Mouse (Mus musculus) midbrain, postnatal 0 days (tissue): ENCODE results near the gene Fam32a. TPM values are rescaled to one million over a fixed set of nuclear protein-coding genes. Genes with fewer than 3 reads are reported as not detected.

Source experiments
- ATAC-seq: fragments of 200-750 bp; cut with Nextera tagmentation; 2 replicates; pipeline ENCODE4 v1.8.0; 2017; ENCODE audit warnings: moderate number of reproducible peaks, mild to moderate bottlenecking, moderate TSS enrichment, moderate library complexity; ENCODE audit not compliant: low FRiP score
- DNase-seq: peaks from one replicate; pipeline ENCODE4 v3.0.0-alpha.2; 2015; ENCODE audit warnings: low spot score
- H3K27ac ChIP-seq: fragments of 300-500 bp; sonication (generic); 2 replicates; pipeline ENCODE4 v1.5.1; 2014; ENCODE audit warnings: low read depth, mild to moderate bottlenecking, low read length, mixed read lengths
- H3K27me3 ChIP-seq: fragments of 300-500 bp; sonication (generic); 2 replicates; pipeline ENCODE4 v1.6.1; 2014; ENCODE audit warnings: low read length, control low read depth, mixed read lengths; ENCODE audit not compliant: insufficient read depth
- H3K36me3 ChIP-seq: fragments of 300-500 bp; sonication (generic); 2 replicates; pipeline ENCODE4 v1.6.1; 2014; ENCODE audit warnings: low read length, control low read depth, mixed read lengths; ENCODE audit not compliant: insufficient read depth
- H3K4me1 ChIP-seq: fragments of 300-500 bp; sonication (generic); 2 replicates; pipeline ENCODE4 v1.6.1; 2014; ENCODE audit warnings: mild to moderate bottlenecking, control low read depth, antibody characterized with exemption, low read length, mixed read lengths; ENCODE audit not compliant: insufficient read depth
- H3K4me2 ChIP-seq: fragments of 300-500 bp; sonication (generic); 2 replicates; pipeline ENCODE4 v1.6.1; 2014; ENCODE audit warnings: low read depth, mild to moderate bottlenecking, low read length, mixed read lengths; ENCODE audit not compliant: poor library complexity, severe bottlenecking
- H3K4me3 ChIP-seq: fragments of 300-500 bp; sonication (generic); 2 replicates; pipeline ENCODE4 v1.5.1; 2014; ENCODE audit warnings: low read depth, mild to moderate bottlenecking, low read length, moderate library complexity
- H3K9ac ChIP-seq: fragments of 300-500 bp; sonication (generic); replicated peaks from 2 replicates; pipeline ENCODE4 v1.6.1; 2014; ENCODE audit warnings: mild to moderate bottlenecking, low read length, moderate library complexity, mixed read lengths; ENCODE audit not compliant: poor library complexity, severe bottlenecking
- H3K9me3 ChIP-seq: fragments of 300-500 bp; sonication (generic); 2 replicates; pipeline ENCODE4 v1.6.1; 2016; ENCODE audit warnings: low read length, control low read depth
- CTCF ChIP-seq: IDR thresholded peaks from 2 replicates; pipeline ENCODE4 v1.5.1; 2016; ENCODE audit warnings: antibody characterized with exemption, mild to moderate bottlenecking
- WGBS: fragments of 180-500 bp; shearing (Covaris S2); extraction: QIAGEN DNeasy Blood & Tissue Kit; methylation state at CpG from one replicate; pipeline ENCODE4 v1.1.7; 2014; 5-methylcytosine and 5-hydroxymethylcytosine counted together
- polyA plus RNA-seq: library from polyadenylated mRNA; unstranded; fragments of >200 nt; fragmentation: Nextera tagmentation; extraction: Ambion mirVana; gene quantifications from 2 replicates; pipeline ENCODE4 v1.2.1, GENCODE M21; 2015
- total RNA-seq: library from RNA; depleted of rRNA; stranded (reverse); fragments of >200 nt; gene quantifications from 2 replicates; pipeline ENCODE4 v1.2.3, GENCODE M21; 2014

Gene Fam32a
- total and polyA plus RNA-seq, 2 experiments from 2014 or later, result 92.5 to 113 TPM

DNA sequence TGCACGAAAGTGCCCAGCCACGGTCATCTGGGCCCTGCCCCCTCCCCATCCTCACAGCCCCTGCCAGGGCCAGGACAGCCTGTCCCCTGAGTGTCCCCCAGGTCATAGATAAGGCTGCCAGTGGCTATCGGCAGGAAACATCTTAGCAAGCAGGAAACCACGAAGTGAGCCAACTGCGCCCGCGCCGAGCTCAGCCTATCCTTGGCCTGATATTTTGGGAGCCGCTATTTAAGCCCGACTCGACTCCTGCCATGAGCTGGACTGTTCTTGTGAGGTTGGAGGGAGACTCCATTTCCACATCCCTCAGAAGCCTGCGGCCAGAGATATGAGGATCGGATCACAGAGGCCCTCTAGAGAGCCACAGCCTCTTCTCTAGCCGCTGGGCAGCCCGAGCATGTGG lies 48.8 kb downstream of the Fam32a start:
- DNase-seq (no peak), ATAC-seq (no peak)
- no peaks in the 10 kb centered on the region for H3K27me3 ChIP-seq
- H3K4me3 ChIP-seq, result no peak overlapping the region
- H3K36me3 ChIP-seq, result no peaks in the 10 kb centered on the region
- WGBS, result 91% methylated on average over 15 of the region's 15 CpGs
- H3K27ac ChIP-seq, result 0 out of 2 replicates have a peak overlapping the region, but pooled peaks have one; percentile 47
- no peak overlapping the region for H3K9ac ChIP-seq
- TF ChIP-seq CTCF, result no peak
- no peak overlapping the region for H3K4me2 ChIP-seq
- H3K4me1 ChIP-seq, result no peaks in the 10 kb centered on the region
- no peaks in the 10 kb centered on the region for H3K9me3 ChIP-seq

DNA sequence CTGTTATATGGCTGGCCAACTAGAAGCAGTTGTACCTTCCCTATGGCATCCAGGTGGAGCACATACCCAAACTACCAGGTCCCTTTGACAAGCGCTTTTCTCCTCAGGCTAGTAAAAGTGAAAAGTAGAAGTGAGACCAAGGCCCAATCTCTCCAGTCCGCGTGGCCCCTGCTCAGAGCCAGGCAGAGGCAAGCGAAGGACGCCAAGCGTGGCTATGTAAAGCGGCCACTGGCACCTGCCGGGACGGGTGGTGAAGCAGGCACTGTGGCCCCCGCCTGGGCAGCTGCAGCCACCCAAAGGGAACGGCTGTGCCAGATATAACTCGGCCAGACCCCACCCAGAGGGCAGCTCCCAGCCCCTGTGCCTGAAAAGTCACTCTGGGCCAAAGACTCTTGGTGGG lies 51.1 kb downstream of the Fam32a start:
- 86% methylated on average over 12 of the region's 12 CpGs for WGBS

DNA sequence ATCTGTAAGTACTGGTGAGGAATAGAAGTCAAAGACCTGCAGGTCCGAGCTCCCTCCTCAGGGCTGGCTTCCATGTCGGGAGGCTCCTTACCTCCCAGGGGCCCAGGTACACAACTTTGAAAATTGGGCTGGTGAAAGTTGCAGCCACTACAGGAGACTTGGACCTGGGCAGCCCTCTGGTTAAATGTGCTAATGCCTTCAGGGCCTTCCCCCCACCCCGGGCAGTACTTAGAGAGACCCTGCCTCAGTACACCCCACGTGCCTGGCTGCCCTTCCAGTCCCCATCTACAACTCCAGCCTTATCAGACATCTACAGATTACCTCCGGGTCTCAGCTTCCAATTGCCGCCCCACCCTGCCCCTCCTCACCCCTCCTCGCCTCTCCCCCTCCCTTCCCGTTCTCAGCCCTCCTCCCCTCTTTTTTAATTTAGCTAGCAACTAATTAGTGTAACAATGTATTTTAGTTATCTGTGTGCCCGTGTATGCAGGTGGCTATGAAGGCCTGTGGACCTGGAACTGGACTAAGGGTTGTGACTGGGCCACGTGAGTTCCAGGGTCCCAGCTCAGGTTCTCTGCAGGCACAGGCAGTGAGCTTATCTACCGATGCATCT lies 51.6 kb downstream of the Fam32a start:
- Histone ChIP-seq H3K4me3 (no peak overlapping the region), H3K27me3 (no peaks in the 10 kb centered on the region), H3K9me3 (no peaks in the 10 kb centered on the region), H3K4me2 (no peak overlapping the region), H3K4me1 (no peaks in the 10 kb centered on the region), H3K27ac (no peak overlapping the region), H3K9ac (no peak overlapping the region), H3K36me3 (no peaks in the 10 kb centered on the region)
- DNase-seq (no peak), ATAC-seq (no peak)
- 80% methylated on average over 11 of the region's 11 CpGs for WGBS
- no peak for TF ChIP-seq CTCF

More for the DNA sequence above, 51.1 kb downstream of the Fam32a start:
- Histone ChIP-seq H3K4me2 (no peak overlapping the region), H3K27me3 (no peaks in the 10 kb centered on the region), H3K9ac (no peak overlapping the region), H3K9me3 (no peaks in the 10 kb centered on the region), H3K36me3 (no peaks in the 10 kb centered on the region), H3K27ac (no peak overlapping the region), H3K4me1 (no peaks in the 10 kb centered on the region), H3K4me3 (no peak overlapping the region)
- DNase-seq (no peak), ATAC-seq (no peak)
- TF ChIP-seq CTCF, result no peak

DNA sequence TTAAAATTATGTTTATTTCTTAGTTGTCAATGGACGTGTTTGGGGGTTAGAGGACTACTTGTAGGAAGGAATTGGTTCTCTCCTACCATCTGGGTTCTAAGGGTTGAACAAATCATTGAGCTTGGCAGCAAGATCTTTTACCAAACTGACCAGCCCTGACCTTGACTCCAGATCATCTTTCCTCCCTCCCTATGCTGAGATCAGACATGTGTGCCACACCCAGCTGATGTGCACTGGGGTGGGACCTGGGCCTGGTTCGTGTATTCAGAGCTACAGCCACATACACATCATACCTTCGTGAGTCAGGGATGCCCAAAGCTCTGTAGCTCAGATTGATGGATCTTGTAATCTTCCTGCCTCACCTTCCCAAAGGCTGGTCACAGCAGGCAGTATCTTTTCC lies 52.2 kb downstream of the Fam32a start:
- Histone ChIP-seq H3K27ac (no peak overlapping the region), H3K27me3 (no peaks in the 10 kb centered on the region), H3K4me1 (no peaks in the 10 kb centered on the region), H3K9ac (no peak overlapping the region), H3K4me2 (no peak overlapping the region), H3K36me3 (no peaks in the 10 kb centered on the region), H3K4me3 (no peak overlapping the region), H3K9me3 (no peaks in the 10 kb centered on the region)
- no peak for TF ChIP-seq CTCF
- ATAC-seq, result no peak
- DNase-seq, result no peak
- 64% methylated on average over 3 of the region's 3 CpGs for WGBS

DNA sequence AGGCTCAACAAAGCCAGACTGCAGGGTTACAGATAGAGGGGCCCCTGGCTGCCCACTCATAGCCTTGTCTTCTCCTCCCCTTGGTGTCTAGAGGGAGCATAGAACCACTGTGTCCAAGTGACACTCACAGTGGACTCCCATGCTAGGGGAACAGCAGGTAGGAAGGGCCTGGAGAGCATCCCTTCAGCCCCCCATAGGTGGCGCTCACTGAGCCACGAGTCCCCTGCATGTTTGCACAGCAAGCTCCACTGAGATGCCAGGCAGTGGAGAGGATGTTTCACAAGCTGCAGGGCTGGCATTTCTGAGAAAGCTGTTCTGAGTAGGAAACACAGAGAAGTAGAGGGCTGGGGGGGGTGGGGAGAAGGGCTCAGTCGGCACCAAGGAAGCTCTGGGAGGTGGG lies 52.8 kb downstream of the Fam32a start:
- no peaks in the 10 kb centered on the region for H3K27me3 ChIP-seq
- peak; percentile 36 for DNase-seq
- no peaks in the 10 kb centered on the region for H3K4me1 ChIP-seq
- H3K4me2 ChIP-seq, result no peak overlapping the region
- no peak overlapping the region for H3K4me3 ChIP-seq
- no peak overlapping the region for H3K27ac ChIP-seq
- ATAC-seq, result no peak
- no peaks in the 10 kb centered on the region for H3K36me3 ChIP-seq
- WGBS, result 33% methylated on average over 3 of the region's 3 CpGs
- peak; percentile 62 for TF ChIP-seq CTCF
- H3K9ac ChIP-seq, result no peak overlapping the region
- H3K9me3 ChIP-seq, result no peaks in the 10 kb centered on the region

DNA sequence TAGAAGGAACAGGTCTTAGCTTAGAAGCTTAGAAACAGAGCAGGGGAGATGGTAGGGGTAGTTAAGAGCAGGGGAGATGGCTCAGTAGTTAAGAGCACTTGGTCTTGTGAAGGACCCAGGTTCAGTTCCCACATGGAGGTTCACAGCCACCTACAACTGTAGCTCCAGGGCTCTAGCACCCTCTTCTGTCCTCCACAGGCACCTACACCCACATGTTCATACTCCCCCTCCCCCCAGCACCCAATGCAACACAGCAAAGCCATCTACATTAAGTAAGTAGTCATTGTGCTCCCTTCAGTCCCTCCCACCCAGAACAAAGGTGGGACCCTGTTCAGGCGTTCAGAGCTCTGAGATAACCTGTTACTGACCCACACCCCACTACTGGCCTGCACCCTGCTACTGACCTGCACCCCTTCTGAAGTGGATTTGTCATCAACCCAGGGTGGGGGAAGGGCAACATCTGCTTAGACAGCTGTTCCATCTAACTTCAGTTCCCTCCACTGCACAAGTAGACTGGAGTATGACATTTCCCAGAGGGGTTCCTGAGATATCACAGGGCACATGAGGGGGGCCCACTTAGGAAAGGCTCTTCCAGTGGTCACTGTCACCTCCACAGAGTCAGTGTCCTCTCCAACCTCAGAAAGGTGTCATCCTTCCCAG lies 53.7 kb downstream of the Fam32a start:
- Histone ChIP-seq H3K27ac (no peak overlapping the region), H3K4me3 (no peak overlapping the region), H3K4me1 (no peaks in the 10 kb centered on the region), H3K36me3 (no peaks in the 10 kb centered on the region), H3K27me3 (no peaks in the 10 kb centered on the region), H3K9ac (no peak overlapping the region), H3K9me3 (no peaks in the 10 kb centered on the region), H3K4me2 (no peak overlapping the region)
- DNase-seq, result no peak
- TF ChIP-seq CTCF, result no peak
- WGBS, result 56% methylated on average over 1 of the region's 1 CpGs
- ATAC-seq, result no peak
